In the genomic region with DNA sequence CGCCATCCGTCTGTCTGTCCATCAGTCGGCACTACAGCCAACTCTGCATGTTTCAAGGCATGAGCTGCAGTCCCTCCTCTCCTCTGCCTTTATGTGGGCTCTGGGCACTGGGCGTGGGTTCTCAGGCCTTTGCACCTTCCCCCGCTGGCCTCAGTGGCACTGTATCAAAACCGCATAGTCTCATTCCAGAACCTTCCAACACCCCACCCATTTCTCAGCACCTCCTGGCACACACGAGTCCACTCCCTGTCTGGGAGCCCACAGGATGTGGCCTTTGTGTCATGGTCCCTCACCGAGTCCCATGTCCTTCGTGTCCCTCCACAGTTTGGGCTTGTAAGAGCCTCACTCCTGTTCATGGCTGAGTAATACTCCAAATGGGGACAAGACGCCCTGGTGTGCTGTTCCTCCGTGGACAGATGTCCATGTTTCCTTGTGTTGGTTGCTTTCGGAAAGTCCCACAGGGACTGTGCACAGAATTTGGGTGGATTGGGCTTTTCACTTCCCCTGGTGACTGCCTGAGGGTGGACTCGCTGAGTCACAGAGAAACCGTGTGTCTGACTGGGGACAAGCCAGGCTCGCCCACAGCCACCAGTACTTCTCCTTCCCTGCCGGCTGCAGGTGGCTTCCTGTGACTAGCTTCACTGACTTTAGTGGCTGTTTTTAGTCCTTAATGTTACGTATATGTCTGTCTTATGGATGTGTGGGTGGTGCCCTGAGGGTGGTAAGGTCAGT, we compare ENCODE assay signal across 8 mouse cellular contexts. TPM values are rescaled to one million over a fixed set of nuclear protein-coding genes. Genes with fewer than 3 reads are reported as not detected.
A peak's percentile ranks its signal among the peaks of the same experiment; 100 is the strongest.
DNase-seq lines count a peak whose midpoint lies in the region.

No protein-coding gene starts in this region.

- DNase-seq in cerebellum, adult 11-12 months = peak; percentile 55
- no peak for DNase-seq in cerebellum, adult 11 months
- DNase-seq in layer of hippocampus, adult 9-11 months = peak; percentile 87
- DNase-seq in layer of hippocampus, postnatal 10 days (ENCODE audit: low spot score in 2 of 2) = no peak
- DNase-seq in left cerebral cortex, postnatal 36 days (ENCODE audit: low spot score in 2 of 2) = peak; percentile 70 to 79
- DNase-seq in skeletal muscle tissue, adult 2 months (ENCODE audit: low read depth, low spot score) = peak; percentile 55
- no peak for DNase-seq in gastrocnemius, postnatal 10 days
- DNase-seq in gastrocnemius, adult 18-20 months (ENCODE audit: low spot score) = no peak

- intact Hi-C loops in left cerebral cortex, postnatal 36 days (cut with DNase I) = no loop called here

RNA-seq across cellular contexts. Expression of a gene that starts 5.8 kb away (rescaled TPM):
- total RNA-seq in layer of hippocampus, postnatal 10 days (2021) = 100 to 1,000 TPM; 305 to 311 TPM
- total RNA-seq in left cerebral cortex, postnatal 36 days (2021) = 100 to 1,000 TPM; 419 to 450 TPM
- total RNA-seq in gastrocnemius, postnatal 10 days (2021) = 10 to 100 TPM; 24.0 to 30.8 TPM
- 10 to 100 TPM; 19.7 to 20.4 TPM for total RNA-seq in gastrocnemius, adult 18-20 months (2021)

RNA-seq across cellular contexts. Expression of a gene that starts 7.2 kb away (rescaled TPM):
- 1 to 10 TPM; 1.4 to 2.3 TPM for total RNA-seq in layer of hippocampus, postnatal 10 days (2021)
- total RNA-seq in left cerebral cortex, postnatal 36 days (2021) = under 1 TPM in 1 of 2 experiments, not detected in 1; 0.50 TPM
- under 1 TPM; 0.14 to 0.36 TPM for total RNA-seq in gastrocnemius, postnatal 10 days (2021)
- total RNA-seq in gastrocnemius, adult 18-20 months (2021) = not detected

RNA-seq across cellular contexts. Expression of a gene that starts 22.4 kb away (rescaled TPM):
- 10 to 100 TPM; 24.7 to 25.6 TPM for total RNA-seq in layer of hippocampus, postnatal 10 days (2021)
- 10 to 100 TPM; 29.7 to 31.7 TPM for total RNA-seq in left cerebral cortex, postnatal 36 days (2021)
- 10 to 100 TPM; 11.0 to 14.5 TPM for total RNA-seq in gastrocnemius, postnatal 10 days (2021)
- total RNA-seq in gastrocnemius, adult 18-20 months (2021) = 10 to 100 TPM; 10.1 to 10.9 TPM

RNA-seq across cellular contexts. Expression of a gene that starts 30.0 kb away (rescaled TPM):
- 1 to 10 TPM; 1.9 to 2.9 TPM for total RNA-seq in layer of hippocampus, postnatal 10 days (2021)
- total RNA-seq in left cerebral cortex, postnatal 36 days (2021) = under 1 TPM; 0.45 to 0.99 TPM
- total RNA-seq in gastrocnemius, postnatal 10 days (2021) = 1 to 10 TPM; 2.3 to 3.8 TPM
- under 1 TPM; 0.16 to 0.55 TPM for total RNA-seq in gastrocnemius, adult 18-20 months (2021)

RNA-seq across cellular contexts. Expression of a gene that starts 31.8 kb away (rescaled TPM):
- 10 to 100 TPM; 31.3 to 37.4 TPM for total RNA-seq in layer of hippocampus, postnatal 10 days (2021)
- total RNA-seq in left cerebral cortex, postnatal 36 days (2021) = 10 to 100 TPM; 30.1 to 39.3 TPM
- total RNA-seq in gastrocnemius, postnatal 10 days (2021) = 10 to 100 TPM; 61.6 to 63.5 TPM
- total RNA-seq in gastrocnemius, adult 18-20 months (2021) = 100 to 1,000 TPM; 102 to 105 TPM

Comparison
In these comparisons a context has a peak if more than half of its experiments do, and no peak if none do; other contexts are left out.
1. DNase-seq: peak in cerebellum, adult 11-12 months (single experiment), layer of hippocampus, adult 9-11 months (single experiment), left cerebral cortex, postnatal 36 days (2 of 2) and skeletal muscle tissue, adult 2 months (single experiment); none in cerebellum, adult 11 months (single experiment), layer of hippocampus, postnatal 10 days (0 of 2), gastrocnemius, postnatal 10 days (single experiment) and gastrocnemius, adult 18-20 months (single experiment).
2. RNA of a gene that starts 5.8 kb away (total RNA-seq): 419 to 450 TPM in left cerebral cortex, postnatal 36 days and 305 to 311 TPM in layer of hippocampus, postnatal 10 days; 24.0 to 30.8 TPM in gastrocnemius, postnatal 10 days and 19.7 to 20.4 TPM in gastrocnemius, adult 18-20 months; every median in the first group is over 4 times any median in the second.